Mouse (Mus musculus) lung, postnatal 0 days (tissue): ENCODE measurements around the gene Bend4. TPM values are rescaled to one million over a fixed set of nuclear protein-coding genes. Genes with fewer than 3 reads are reported as not detected.

ENCODE experiments used
- ATAC-seq: fragments of 200-750 bp; cut with Nextera tagmentation; 2 replicates; pipeline ENCODE4 v1.8.0; 2017; ENCODE audit warnings: moderate library complexity
- DNase-seq: peaks from one replicate; pipeline ENCODE4 v3.0.0-alpha.2; 2016; ENCODE audit warnings: low spot score
- H3K27ac ChIP-seq: fragments of 300-500 bp; sonication (generic); 2 replicates; pipeline ENCODE4 v1.5.1; 2014; ENCODE audit warnings: antibody characterized with exemption, mild to moderate bottlenecking, low read length, mixed read lengths
- H3K27me3 ChIP-seq: fragments of 300-500 bp; sonication (generic); replicated peaks from 2 replicates; pipeline ENCODE4 v1.6.1; 2014; ENCODE audit warnings: low read length, mixed read lengths; ENCODE audit not compliant: insufficient read depth
- H3K36me3 ChIP-seq: fragments of 300-500 bp; sonication (generic); 2 replicates; pipeline ENCODE4 v1.6.1; 2014; ENCODE audit warnings: low read length, mixed read lengths; ENCODE audit not compliant: insufficient read depth
- H3K4me1 ChIP-seq: fragments of 300-500 bp; sonication (generic); 2 replicates; pipeline ENCODE4 v1.6.1; 2014; ENCODE audit warnings: antibody characterized with exemption, low read depth, low read length, mixed read lengths; ENCODE audit not compliant: insufficient read depth
- H3K4me2 ChIP-seq: fragments of 300-500 bp; sonication (generic); replicated peaks from 2 replicates; pipeline ENCODE4 v1.6.1; 2014; ENCODE audit warnings: low read depth, mild to moderate bottlenecking, low read length, moderate library complexity, mixed read lengths
- H3K4me3 ChIP-seq: fragments of 300-500 bp; sonication (generic); 2 replicates; pipeline ENCODE4 v1.5.1; 2014; ENCODE audit warnings: low read depth, low read length
- H3K9ac ChIP-seq: fragments of 300-500 bp; sonication (generic); replicated peaks from 2 replicates; pipeline ENCODE4 v1.6.1; 2014; ENCODE audit warnings: low read depth, mild to moderate bottlenecking
- H3K9me3 ChIP-seq: fragments of 300-500 bp; sonication (generic); 2 replicates; pipeline ENCODE4 v1.6.1; 2016; ENCODE audit warnings: low read length, mixed read lengths
- CTCF ChIP-seq: IDR thresholded peaks from 2 replicates; pipeline ENCODE4 v1.5.1; 2016; ENCODE audit warnings: antibody characterized with exemption, mild to moderate bottlenecking
- EP300 ChIP-seq: IDR thresholded peaks from 2 replicates; pipeline ENCODE4 v1.6.1; 2016; ENCODE audit warnings: antibody characterized with exemption, mild to moderate bottlenecking, control low read depth
- WGBS: fragments of 180-500 bp; shearing (Covaris S2); extraction: QIAGEN DNeasy Blood & Tissue Kit; methylation state at CpG from one replicate; pipeline ENCODE4 v1.1.7; 2014; 5-methylcytosine and 5-hydroxymethylcytosine counted together
- polyA plus RNA-seq: library from polyadenylated mRNA; unstranded; fragments of >200 nt; fragmentation: Nextera tagmentation; extraction: Ambion mirVana; gene quantifications from 2 replicates; pipeline ENCODE4 v1.2.1, GENCODE M21; 2015

Gene Bend4
- polyA plus RNA-seq, result 3.5 and 3.6 TPM in 2 replicates

- Histone ChIP-seq H3K27ac (peak within 1 kb of the TSS; percentile 38; the same call in 1 of the 2 replicates), H3K9ac (peak within 1 kb of the TSS; percentile 23; the same call in 1 of the 2 replicates), H3K27me3 (peaks cover 9% of the 10 kb centered on the region; the same call in 1 of the 2 replicates), H3K4me3 (peak within 1 kb of the TSS; percentile 66), H3K4me2 (peak within 1 kb of the TSS; percentile 94), H3K4me1 (no peaks in the 10 kb centered on the region), H3K9me3 (no peaks in the 10 kb centered on the region), H3K36me3 (no peaks in the 10 kb centered on the region)
- peak; percentile 75 for DNase-seq
- ATAC-seq, result peak; percentile 75
- 4% methylated on average over 41 of the region's 90 CpGs for WGBS
- TF ChIP-seq CTCF (no peak), EP300 (no peak)
These were observed at the start of gene Bend4 for GRCm38 (mm10) chr5:67427443-67428360. Bend4 (minus strand) TSS chr5:67428310.

GRCm38 (mm10) chr5:67473723-67474122, 45.6 kb upstream of the Bend4 start:
- 9% methylated on average over 8 of the region's 8 CpGs for WGBS
- no peaks in the 10 kb centered on the region for H3K4me1 ChIP-seq
- no peak overlapping the region for H3K4me2 ChIP-seq
- no peaks in the 10 kb centered on the region for H3K9me3 ChIP-seq
- H3K9ac ChIP-seq, result no peak overlapping the region
- TF ChIP-seq EP300 (peak; percentile 51; the same call in 1 of the 2 replicates), CTCF (no peak)
- DNase-seq, result peak; percentile 89
- no peaks in the 10 kb centered on the region for H3K36me3 ChIP-seq
- peak; percentile 83 for ATAC-seq
- H3K27me3 ChIP-seq, result no peaks in the 10 kb centered on the region
- no peak overlapping the region for H3K4me3 ChIP-seq
- no peak overlapping the region for H3K27ac ChIP-seq

- H3K4me3 ChIP-seq, result no peak overlapping the region
- H3K9me3 ChIP-seq, result no peaks in the 10 kb centered on the region
- WGBS, result 35% methylated on average over 5 of the region's 5 CpGs
- TF ChIP-seq EP300 (no peak), CTCF (no peak)
- H3K27ac ChIP-seq, result no peak overlapping the region
- no peaks in the 10 kb centered on the region for H3K4me1 ChIP-seq
- H3K27me3 ChIP-seq, result no peaks in the 10 kb centered on the region
- DNase-seq, result peak; percentile 24
- no peaks in the 10 kb centered on the region for H3K36me3 ChIP-seq
- H3K4me2 ChIP-seq, result no peak overlapping the region
- no peak overlapping the region for H3K9ac ChIP-seq
- ATAC-seq, result peak; percentile 32
These were observed 45.0 kb upstream of the Bend4 start for GRCm38 (mm10) chr5:67473094-67473493.

- no peak overlapping the region; the same call in 1 of the 2 replicates for H3K4me2 ChIP-seq
These were observed 38.9 kb upstream of the Bend4 start for GRCm38 (mm10) chr5:67466866-67467530.

GRCm38 (mm10) chr5:67464899-67465298, 36.8 kb upstream of the Bend4 start:
- Histone ChIP-seq H3K4me2 (no peak overlapping the region), H3K27me3 (no peaks in the 10 kb centered on the region), H3K9me3 (no peaks in the 10 kb centered on the region), H3K4me3 (no peak overlapping the region), H3K9ac (no peak overlapping the region), H3K27ac (no peak overlapping the region), H3K4me1 (no peaks in the 10 kb centered on the region), H3K36me3 (no peaks in the 10 kb centered on the region)
- DNase-seq (no peak), ATAC-seq (no peak)
- TF ChIP-seq EP300, result no peak
- no peak for TF ChIP-seq CTCF
- WGBS, result 59% methylated on average over 3 of the region's 3 CpGs

More at GRCm38 (mm10) chr5:67466866-67467530, 38.9 kb upstream of the Bend4 start:
- Histone ChIP-seq H3K27ac (no peak overlapping the region), H3K9ac (no peak overlapping the region), H3K27me3 (no peaks in the 10 kb centered on the region), H3K36me3 (no peaks in the 10 kb centered on the region), H3K4me1 (no peaks in the 10 kb centered on the region), H3K9me3 (no peaks in the 10 kb centered on the region), H3K4me3 (no peak overlapping the region)
- TF ChIP-seq CTCF (no peak), EP300 (no peak)
- ATAC-seq (no peak), DNase-seq (no peak)
- 79% methylated on average over 15 of the region's 15 CpGs for WGBS

- H3K9ac ChIP-seq, result no peak overlapping the region
- TF ChIP-seq CTCF, result no peak
- no peak for TF ChIP-seq EP300
- no peaks in the 10 kb centered on the region for H3K36me3 ChIP-seq
- H3K4me1 ChIP-seq, result no peaks in the 10 kb centered on the region
- WGBS, result 81% methylated on average over 9 of the region's 9 CpGs
- no peak overlapping the region for H3K4me3 ChIP-seq
- H3K4me2 ChIP-seq, result no peak overlapping the region
- no peak for ATAC-seq
- no peaks in the 10 kb centered on the region for H3K27me3 ChIP-seq
- no peak for DNase-seq
- H3K9me3 ChIP-seq, result no peaks in the 10 kb centered on the region
- no peak overlapping the region for H3K27ac ChIP-seq
These were observed 35.5 kb upstream of the Bend4 start for GRCm38 (mm10) chr5:67463636-67464035.
